Mouse (Mus musculus): ENCODE measurements at regions not wholly inside any gene's neighbourhood (a gene's known extent, or its start where the extent isn't known, plus 50 kb on each side); places are given as distances from the start of the nearest gene placed in this dataset.
A peak's percentile ranks its signal among the peaks of the same experiment; 100 is the strongest.

GRCm38 (mm10) chr13:111043637-111044036, 211.2 kb upstream of the Actbl2 start:
- DNase-seq: no peak
- intact Hi-C loops (cut with DNase I; ENCODE audit: low total_unique reads): no loop called here

DNA sequence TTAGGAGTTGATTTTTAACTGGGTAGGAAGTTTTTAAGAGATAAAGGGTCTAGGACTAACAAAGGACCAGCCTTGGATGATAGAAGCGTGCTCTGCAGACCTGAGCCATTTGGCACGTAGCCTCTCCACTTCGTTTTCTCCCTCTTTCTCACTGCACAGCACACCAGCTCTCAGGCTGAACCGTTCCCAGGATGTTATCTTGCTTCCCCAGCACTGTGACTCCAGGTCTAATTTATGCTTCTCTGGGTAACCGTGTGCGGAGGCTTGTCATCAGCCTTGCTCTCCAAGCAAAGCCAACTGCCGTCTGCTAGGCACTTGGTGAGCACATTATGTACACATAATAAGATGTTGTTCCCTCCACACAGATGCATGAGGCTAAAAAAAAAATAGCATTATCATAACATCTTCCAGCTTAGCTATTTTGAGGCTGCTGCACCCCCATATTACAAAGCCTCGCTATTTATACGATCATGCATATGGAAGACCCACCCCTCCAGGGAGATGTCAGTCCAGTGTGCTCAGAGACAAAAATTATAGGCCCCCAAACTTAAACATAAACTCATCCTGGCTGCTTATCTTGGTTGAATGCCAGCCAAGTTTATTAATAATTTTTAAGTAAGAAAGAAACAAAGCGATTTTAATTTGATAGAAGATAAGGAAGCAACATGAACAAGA, 210.3 kb upstream of the Actbl2 start:
- intact Hi-C loops (cut with DNase I; ENCODE audit: low total_unique reads): no loop called here

GRCm38 (mm10) chr13:111050097-111050496, 204.7 kb upstream of the Actbl2 start:
- intact Hi-C loops (cut with DNase I; ENCODE audit: low total_unique reads): no loop called here
- peak; percentile 14 for DNase-seq

More for the DNA sequence above, 210.3 kb upstream of the Actbl2 start:
- DNase-seq: no peak

GRCm38 (mm10) chr13:111055817-111056216, 199.0 kb upstream of the Actbl2 start:
- DNase-seq: no peak
- intact Hi-C loops (cut with DNase I; ENCODE audit: low total_unique reads): no loop called here

- no peak for DNase-seq
- intact Hi-C loops (cut with DNase I; ENCODE audit: low total_unique reads): no loop called here
Observed at GRCm38 (mm10) chr13:111087753-111088152, 167.1 kb upstream of the Actbl2 start.

DNA sequence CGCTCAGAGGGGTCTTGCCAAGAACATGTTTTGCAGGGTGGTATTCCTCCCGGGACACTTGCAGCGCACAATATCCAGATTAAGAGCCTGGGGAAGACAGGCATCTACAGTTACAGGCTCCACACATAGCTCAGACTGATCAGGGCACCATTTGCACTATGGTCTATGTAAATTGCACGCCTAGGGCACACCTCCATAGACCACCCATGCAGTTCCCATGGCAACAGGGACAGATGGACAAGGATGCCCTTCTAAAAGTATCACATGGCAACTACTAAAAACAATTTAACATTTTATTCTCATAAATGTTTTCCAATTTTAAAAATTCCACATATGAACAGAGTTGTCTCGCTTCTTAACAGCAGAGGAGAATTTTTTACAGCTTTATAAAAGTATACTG, 158.7 kb upstream of the Actbl2 start:
- intact Hi-C loops (cut with DNase I; ENCODE audit: low total_unique reads): no loop called here
- DNase-seq: no peak

GRCm38 (mm10) chr13:111097336-111097735, 157.5 kb upstream of the Actbl2 start:
- DNase-seq: no peak
- intact Hi-C loops (cut with DNase I; ENCODE audit: low total_unique reads): no loop called here

- intact Hi-C loops (cut with DNase I; ENCODE audit: low total_unique reads): no loop called here
- no peak for DNase-seq
Observed at GRCm38 (mm10) chr13:111098738-111099137, 156.1 kb upstream of the Actbl2 start.

DNA sequence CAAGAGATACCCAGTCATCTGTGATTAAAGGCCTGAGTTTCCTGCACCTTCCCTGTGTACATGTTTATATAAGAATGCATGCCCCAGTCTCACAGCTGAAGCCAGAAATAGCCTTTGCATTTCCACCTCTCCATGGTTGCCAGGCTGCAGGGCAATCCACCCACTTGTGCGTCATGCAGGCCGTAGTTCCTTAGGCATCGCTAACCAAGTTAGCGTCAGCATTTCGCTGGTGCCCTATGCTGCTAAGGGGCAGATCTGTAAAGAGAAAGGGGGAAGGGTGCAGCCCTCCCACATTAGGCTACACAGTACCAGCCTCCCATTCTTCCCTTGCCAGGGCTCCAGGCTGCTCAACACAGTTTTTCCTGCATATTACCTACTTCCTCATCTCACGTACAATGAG, 155.6 kb upstream of the Actbl2 start:
- intact Hi-C loops (cut with DNase I; ENCODE audit: low total_unique reads): no loop called here
- no peak for DNase-seq

DNA sequence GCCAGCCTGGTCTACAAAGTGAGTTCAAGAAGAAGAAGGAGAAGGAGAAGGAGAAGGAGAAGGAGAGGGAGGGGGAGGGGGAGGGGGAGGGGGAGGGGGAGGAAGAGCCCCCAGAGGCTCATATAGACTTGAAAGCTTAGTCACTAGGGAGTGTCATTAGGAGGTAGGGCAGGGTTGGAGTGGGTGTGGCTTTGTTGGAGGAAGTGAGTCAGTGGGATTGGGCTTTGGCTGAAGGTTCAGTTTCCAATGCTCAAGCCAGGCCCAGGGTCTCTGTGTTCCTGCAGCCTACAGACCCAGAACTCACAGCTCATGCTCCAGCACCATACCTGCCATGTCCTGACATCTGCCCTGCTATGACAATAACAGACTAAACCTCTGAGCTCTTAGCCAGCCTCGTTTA, 154.4 kb upstream of the Actbl2 start:
- intact Hi-C loops (cut with DNase I; ENCODE audit: low total_unique reads): no loop called here
- no peak for DNase-seq

DNA sequence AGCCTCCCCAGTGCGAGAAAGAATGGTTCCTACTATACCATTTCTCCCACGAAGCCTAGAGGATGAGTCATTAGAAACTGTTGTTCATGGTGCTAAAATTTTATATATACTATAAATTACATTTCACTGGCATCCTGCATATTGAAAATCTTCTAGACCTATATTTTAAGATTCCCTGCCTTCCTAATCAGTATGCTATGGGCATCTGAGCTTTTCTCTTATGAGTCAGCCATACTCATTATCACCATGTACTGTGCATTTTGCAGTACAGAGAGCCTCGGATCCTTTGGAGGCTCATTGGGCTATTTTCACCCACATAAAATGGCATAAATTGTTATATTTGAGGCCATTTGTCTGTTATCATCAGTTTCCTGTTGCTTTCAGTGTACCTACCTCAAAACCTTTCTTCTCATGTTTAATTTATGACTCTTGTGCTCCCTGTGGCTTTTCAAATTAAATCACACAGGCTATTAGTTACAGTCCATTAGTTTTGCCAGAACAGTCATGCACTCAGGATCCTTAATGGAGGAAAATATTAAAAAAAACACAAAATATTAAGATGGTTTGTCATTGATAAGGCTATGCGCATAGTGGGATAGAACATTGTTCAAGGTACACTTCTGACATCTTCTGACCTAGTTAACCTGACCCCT, 150.1 kb upstream of the Actbl2 start:
- intact Hi-C loops (cut with DNase I; ENCODE audit: low total_unique reads): no loop called here
- DNase-seq: no peak

DNA sequence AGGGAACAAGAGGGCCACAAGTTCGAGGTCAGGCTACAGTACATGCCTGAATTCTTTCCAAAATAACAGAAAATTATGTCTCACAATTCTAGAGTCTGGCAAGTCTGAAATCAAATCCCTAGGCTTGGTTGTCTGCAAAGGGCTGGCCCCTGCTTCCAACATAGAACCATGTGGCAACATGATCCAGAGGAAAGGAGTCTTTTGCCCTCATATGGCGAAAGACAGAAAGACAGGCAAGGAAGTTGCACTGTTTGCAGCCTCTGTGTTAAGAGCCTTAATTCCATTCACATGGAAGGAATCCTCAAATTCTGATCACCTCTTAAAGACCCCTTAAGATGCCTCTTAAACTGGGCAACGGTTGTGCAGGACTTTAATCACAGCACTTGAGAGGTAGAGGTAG, 123.7 kb upstream of the Actbl2 start:
- DNase-seq: no peak
- intact Hi-C loops (cut with DNase I; ENCODE audit: low total_unique reads): no loop called here

GRCm38 (mm10) chr13:111136392-111136791, 118.4 kb upstream of the Actbl2 start:
- intact Hi-C loops (cut with DNase I; ENCODE audit: low total_unique reads): no loop called here
- no peak for DNase-seq

DNA sequence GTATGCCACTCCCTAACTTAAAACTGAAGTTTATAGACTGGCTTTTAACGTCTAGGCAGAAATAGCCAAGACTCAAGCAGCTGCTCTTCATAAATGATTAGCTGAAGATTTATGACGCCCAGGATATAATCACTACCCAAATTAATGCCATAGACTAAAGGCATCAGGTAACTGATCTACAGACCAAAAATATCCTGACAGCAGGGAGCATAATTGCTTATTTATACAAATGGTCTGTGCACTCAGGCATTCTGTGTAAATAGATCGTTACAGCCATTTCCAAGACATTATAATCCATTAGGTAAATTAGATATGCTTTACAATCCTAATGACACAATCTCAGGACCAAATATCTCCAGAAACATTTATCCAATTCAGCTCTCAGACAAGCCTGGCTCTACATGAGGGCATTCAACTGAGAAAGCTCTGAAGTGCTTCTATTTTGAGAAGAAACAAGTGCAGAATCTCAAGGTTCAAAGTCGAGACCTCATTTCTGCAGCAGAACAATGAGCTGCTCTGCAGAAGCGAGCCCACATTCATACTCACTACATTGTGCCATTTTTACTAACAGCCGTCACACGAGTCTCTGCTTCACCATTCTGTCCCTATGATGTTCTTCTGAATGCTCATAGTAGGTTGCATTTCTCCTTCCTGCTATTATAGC, 111.9 kb upstream of the Actbl2 start:
- intact Hi-C loops (cut with DNase I; ENCODE audit: low total_unique reads): no loop called here
- no peak for DNase-seq

- no peak for DNase-seq
- intact Hi-C loops (cut with DNase I; ENCODE audit: low total_unique reads): no loop called here
Observed at GRCm38 (mm10) chr13:111144721-111145120, 110.1 kb upstream of the Actbl2 start.

DNA sequence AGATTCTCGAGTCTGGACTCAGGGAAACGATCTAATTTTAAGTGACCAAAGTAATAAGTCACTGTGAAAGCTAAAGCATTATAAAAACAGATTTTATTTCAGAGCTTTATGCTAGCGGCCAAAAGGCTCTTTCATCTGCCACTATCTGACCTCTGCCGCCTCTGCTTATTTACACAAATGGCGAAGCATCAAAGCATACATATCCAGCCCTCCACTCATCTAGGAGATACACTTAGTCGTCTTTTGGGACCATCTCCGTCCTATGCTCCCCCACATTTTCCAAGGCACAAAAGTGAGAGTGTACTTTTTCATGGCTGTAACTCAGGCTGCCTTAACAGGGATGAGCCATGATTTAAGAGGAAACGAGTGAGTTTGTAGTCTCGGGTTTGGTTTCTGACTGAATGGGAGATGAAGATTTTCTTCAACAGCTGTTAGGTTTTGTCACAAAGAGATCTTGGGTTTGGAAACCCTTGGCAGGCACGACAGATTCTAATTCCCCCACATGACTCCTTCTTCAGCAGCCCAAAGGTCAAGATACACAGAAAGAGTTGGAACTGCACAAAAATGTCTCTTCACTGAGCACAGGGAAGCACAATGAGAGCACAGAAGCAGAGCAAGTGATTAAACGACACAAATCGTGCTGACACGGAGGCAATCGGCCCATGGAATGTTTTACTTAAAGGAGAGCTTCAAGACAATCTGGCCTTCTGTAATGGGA, 96.7 kb upstream of the Actbl2 start:
- intact Hi-C loops (cut with DNase I; ENCODE audit: low total_unique reads): no loop called here
- no peak for DNase-seq

- intact Hi-C loops (cut with DNase I; ENCODE audit: low total_unique reads): no loop called here
- DNase-seq: no peak
Observed at GRCm38 (mm10) chr13:111159498-111159897, 95.3 kb upstream of the Actbl2 start.

GRCm38 (mm10) chr13:111165538-111165937, 89.3 kb upstream of the Actbl2 start:
- intact Hi-C loops (cut with DNase I; ENCODE audit: low total_unique reads): no loop called here
- DNase-seq: no peak

DNA sequence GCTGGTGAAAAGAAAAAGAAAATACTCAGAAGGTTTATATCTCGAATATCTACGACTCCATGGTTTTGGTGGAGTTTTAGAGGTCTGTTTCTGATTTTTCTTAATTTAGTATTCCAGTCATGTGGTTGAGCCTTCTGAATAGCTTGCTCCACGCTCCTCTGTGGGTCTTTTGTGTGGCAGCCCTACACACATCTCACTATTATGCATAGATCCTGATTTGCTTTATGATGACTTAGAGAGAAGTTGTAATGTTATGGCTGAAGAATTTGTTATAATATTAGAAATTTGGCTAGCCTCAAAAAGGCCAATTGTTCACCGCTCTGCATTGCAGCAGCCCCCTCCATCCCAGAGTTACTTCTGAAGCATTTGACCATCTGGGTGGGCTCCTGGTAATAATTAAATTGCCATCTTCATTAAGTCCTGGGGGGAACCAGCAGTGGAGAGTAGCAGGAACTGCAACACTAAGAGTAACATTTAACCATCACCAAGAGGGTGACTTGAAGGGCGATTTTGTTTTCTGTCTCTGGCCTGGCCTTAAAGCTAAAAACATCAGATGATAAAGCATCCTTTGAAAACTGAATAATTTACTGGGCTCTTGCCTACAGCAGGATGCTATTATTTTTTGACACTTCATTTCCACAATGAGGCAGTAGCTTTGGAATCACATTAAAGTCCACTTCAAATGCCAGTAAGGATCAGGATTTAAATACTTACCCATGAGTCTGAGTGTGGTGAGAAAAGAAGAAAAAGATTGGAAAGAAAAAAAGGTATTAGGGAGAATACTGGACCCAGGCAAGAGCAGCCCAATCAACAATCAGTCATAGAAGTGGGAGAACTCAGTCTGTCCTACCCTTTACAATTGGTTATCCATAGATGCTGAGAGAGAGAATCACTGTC, 84.3 kb upstream of the Actbl2 start:
- intact Hi-C loops (cut with DNase I; ENCODE audit: low total_unique reads): no loop called here
- DNase-seq: no peak
